Mouse (Mus musculus): ENCODE data around the gene Lhpp.

Lhpp gene

DNA sequence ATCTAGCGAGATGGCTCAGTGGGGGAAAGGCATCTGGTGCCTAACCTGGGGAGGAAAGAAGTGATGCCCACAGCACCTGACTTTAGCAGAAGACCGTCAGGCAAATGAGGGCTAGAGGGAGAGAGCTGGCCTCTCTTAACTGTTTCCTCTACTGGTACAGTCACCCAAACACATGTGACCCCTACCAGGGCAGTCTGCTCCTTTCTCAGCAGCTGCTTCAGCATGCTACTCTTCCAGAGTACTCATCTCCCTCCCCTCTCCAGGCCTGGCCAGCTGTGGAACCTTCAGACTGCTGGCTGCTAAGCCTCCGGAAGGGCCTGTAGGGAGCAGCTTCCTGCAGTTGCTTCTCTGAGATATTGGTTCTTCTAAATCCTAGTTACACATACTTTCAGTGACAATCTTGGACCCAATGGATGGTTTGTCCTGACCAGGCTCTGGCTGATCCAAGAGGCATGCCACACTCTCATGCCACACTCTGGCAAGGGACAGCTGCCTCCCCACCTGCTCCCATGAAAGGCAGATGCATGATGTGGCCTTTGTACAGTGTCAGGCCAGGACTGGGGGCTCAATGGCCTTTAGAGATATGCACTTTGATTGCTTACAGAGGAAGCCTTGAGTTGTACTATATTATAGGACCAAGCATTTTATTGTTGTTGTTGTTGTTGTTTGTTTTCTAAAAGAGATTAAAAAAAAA, 137.8 kb downstream of the Lhpp start:
- no peak for DNase-seq

DNA sequence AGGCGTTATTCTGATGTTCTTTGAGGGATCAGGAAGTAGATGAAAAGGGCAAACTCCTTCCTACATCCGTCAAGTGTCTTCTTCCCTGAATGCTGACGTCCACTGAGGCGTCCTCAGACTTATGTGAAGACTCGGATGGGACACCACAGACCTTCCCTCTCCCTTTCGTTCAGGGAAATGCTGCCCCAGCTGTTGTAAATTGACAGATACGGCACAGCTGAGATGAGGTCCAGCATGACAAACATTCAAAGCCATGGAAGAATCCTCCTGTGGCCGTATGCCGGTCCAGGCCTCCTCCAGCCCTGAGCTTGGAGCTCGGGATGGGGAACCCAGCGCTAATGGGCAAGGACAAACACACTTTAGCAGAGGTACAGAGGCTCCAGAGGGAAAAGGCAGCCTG, 139.1 kb downstream of the Lhpp start:
- no peak for DNase-seq

DNA sequence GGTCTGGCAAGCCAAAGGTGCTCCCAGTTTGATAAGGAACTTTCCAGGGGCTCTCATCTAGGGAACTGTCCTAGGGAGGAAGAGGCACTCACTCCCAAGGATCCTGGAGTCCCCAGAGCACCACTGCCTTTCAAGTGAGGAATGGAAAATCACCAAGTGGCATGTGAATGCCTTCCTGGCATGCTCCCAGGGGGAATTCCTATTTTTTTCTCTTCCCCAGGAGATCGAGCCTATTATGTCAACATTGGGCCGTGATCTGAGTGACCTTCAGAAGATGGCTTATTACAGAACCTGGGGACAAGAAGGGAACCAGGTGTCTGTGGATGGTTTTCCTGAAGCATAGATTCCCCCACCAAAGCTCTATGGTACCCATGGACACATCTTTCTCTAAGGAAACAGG, 141.3 kb downstream of the Lhpp start:
- DNase-seq: peak; percentile 67 to 80

DNA sequence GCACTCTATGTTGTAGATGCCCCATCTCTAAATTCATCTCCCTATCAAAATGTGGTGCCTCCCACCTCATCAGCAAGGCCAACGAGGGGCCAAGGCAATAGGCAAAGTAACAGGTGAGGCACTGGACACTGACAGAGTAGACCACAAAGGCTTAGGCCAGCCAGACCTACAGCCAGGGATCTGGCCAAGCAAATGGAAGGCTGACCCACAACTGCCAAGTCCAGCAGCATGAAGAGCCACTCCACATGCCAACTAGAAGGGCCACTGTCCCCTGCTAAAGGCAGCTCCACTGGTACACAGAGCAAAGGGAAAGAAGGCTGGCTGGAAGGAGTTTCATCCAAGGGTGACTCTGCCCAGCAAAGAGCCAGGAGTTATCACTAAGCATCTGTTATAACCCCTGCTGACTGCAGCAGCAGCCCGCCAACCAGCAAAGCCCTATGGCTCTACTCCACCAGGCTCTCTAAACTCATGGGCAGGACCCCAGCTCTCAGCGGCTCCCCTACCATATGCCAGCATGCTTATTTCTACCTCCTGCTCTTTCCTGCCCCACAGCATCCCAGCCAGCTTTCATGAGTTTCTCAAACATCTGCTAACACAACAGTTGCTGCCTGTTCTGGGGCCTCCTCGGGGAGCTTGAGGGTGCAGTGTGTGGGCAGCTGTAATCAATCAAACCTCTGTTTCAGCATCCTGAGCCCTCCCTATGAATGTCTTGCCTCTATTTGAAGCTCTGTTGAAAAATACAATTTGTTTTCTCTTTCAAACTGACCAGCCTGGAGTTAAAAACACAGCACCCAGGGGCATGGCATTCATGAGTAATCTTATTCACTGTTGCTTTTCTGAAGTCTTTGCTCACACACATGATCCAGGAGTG, 143.3 kb downstream of the Lhpp start:
- DNase-seq: no peak

DNA sequence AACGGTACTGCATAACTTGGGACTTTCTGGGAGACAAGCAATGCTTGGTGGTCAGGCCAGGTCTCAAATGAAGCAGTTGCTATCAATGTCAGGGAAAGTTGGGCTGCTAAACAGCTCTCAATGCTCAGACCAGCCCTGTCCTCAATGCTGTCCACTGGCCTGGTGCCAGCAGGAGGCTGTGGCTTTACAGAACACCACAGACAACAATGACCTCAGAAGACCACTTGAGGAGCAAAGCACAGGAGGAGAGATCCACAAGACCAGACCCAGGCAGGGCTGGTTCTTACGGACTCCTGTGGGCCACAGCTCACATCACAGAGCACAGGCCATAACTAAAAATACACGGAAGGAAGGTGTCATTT, 143.9 kb downstream of the Lhpp start:
- DNase-seq: no peak

Data from kidney, adult 8-10 months (tissue).